Mouse (Mus musculus) urinary bladder, postnatal 36 days (tissue): ENCODE data around the gene Nr1i3.

Experiments
- DNase-seq, 2 experiments: peaks; one replicate each; pipeline ENCODE4 v3.0.0; 2022; ENCODE audit warnings: low spot score in 2 of 2, mixed read lengths in 1 of 2

The Nr1i3 gene

GRCm38 (mm10) chr1:171251594-171252324 lies 38.0 kb downstream of the Nr1i3 start:
- DNase-seq: peak in 1 of 2 experiments; percentile 29

GRCm38 (mm10) chr1:171252415-171252814 lies 38.6 kb downstream of the Nr1i3 start:
- DNase-seq: no peak

- DNase-seq: no peak
Observed at GRCm38 (mm10) chr1:171256095-171256818, 42.5 kb downstream of the Nr1i3 start.

DNA sequence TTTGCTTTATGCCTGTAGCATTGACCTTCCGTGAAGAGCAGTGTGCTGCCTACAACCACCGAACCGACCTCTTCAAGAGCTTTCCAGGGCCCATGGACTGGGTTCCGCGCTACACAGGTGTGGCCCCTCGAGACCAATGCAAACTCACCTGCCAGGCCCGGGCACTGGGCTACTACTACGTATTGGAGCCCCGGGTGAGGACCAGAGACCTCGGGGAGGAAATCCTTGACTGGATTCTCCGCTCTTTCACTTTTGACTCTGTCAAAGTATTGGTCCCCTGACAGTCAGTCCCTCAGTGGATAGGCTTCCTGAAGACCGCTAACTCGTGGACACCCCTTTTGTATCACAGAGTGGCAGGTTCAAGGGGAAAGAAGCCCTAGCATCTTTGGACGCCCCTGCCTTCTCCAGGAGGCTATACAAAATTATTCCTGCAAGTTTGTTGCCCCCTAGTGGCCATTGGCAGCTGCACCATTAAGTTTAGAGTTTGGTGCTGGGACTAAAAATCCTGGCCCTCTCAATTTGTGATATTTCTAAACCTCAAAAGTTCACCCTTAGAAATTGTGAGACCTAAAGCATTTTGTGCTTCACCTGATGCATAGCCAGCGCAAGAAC lies 43.3 kb downstream of the Nr1i3 start:
- peak in 1 of 2 experiments; percentile 49 for DNase-seq

DNA sequence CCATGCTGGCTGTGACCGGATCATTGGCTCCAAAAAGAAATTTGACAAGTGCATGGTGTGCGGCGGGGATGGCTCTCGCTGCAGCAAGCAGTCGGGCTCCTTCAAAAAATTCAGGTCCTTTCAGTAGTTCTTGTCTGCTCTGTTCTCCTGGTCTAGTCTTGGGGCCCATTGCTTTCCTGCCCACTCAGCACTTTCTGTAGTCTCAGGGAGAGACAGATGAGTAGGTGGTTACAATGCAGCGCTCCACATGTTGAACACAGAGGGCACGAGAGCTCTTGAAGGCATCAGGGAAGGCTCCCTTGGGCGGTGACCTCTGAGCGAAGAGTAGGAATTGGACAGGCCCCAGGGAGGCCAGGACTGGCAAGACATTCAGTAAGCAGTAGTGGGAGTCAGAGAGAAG lies 44.0 kb downstream of the Nr1i3 start:
- DNase-seq: no peak

DNA sequence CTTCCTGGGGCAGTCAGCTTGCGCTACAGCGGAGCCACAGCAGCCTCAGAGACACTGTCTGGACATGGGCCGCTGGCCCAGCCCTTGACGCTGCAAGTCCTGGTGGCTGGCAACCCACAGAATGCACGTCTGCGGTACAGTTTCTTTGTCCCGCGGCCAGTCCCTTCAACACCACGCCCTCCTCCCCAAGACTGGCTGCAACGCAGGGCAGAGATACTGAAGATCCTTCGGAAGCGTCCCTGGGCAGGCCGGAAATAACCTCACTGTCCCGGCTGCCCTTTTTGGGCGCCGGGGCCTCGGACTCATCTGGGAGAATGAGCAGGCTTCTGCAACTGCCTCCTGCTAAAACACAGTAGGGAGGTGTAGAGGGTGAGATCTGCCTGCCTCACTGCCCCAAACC lies 45.2 kb downstream of the Nr1i3 start:
- no peak for DNase-seq

- DNase-seq: no peak
Observed at GRCm38 (mm10) chr1:171260316-171260715, 46.5 kb downstream of the Nr1i3 start.

DNA sequence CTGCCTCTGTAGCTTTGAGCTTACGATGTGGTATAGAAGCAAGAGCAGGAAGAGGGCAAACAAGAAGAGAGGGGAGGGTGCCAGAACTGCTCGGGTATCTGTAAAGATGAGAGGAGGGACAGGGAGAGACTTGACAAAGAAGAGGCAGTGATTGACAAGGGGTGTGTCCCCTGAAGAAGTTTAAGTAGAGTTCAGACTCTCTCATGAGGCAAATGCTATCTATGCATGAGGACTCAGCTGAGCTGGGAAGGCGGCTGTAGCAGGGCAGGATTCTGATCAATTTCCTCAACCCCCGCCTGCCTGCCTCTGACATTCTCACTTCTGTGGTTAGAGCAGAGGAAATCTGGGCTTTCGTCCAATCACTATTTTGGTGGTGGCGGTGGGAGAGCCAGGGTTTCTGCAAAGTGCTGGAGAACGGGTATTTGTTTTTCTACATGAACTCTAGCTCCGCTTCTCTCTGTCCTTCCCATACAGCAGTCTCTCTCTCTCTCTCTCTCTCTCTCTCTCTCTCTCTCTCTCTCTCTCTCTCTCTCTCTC lies 48.9 kb downstream of the Nr1i3 start:
- no peak for DNase-seq

- no peak for DNase-seq
Observed at GRCm38 (mm10) chr1:171263185-171263611, 49.4 kb downstream of the Nr1i3 start.

- DNase-seq: no peak
Observed at GRCm38 (mm10) chr1:171263666-171264461, 50.1 kb downstream of the Nr1i3 start.

GRCm38 (mm10) chr1:171265971-171266744 lies 52.4 kb downstream of the Nr1i3 start:
- DNase-seq: no peak

GRCm38 (mm10) chr1:171268341-171268740 lies 54.6 kb downstream of the Nr1i3 start:
- no peak for DNase-seq

- DNase-seq: peak; percentile 97
Observed at GRCm38 (mm10) chr1:171269848-171270572, 56.2 kb downstream of the Nr1i3 start, which contains the start of gene B4galt3. Gene B4galt3 (plus strand): TSS chr1:171270328.
